Mouse (Mus musculus) G1E (cell line): ENCODE data around the gene Mael.

ENCODE experiments used
- CTCF ChIP-seq: IDR thresholded peaks from 2 replicates; pipeline ENCODE4 v1.5.1; 2012; ENCODE audit warnings: low read depth, low read length, inconsistent platforms, mixed read lengths
- POLR2AphosphoS5 ChIP-seq: IDR thresholded peaks from 2 replicates; pipeline ENCODE4 v1.6.1; 2012; ENCODE audit warnings: low read depth, low read length, inconsistent platforms; ENCODE audit not compliant: insufficient replicate concordance
- TAL1 ChIP-seq: conservative IDR thresholded peaks from 2 replicates; pipeline ENCODE4 v1.6.1; 2012; ENCODE audit warnings: low read depth, low read length, inconsistent platforms, mixed read lengths

- no peak for TF ChIP-seq CTCF
- no peak for TF ChIP-seq TAL1
- no peak for TF ChIP-seq POLR2AphosphoS5
These were observed 87.2 kb downstream of the Mael start for GRCm38 (mm10) chr1:166151341-166151740.
